Mouse (Mus musculus): Measurements from ENCODE around the gene Got2.

Gene Got2

GRCm38 (mm10) chr8:95888285-95889136 is at the start of gene Got2:
Gene Got2 (minus strand): TSS chr8:95888547.
- peak; percentile 79 for DNase-seq (ENCODE audit: low spot score)

- no peak for DNase-seq (ENCODE audit: low spot score)
Observed at GRCm38 (mm10) chr8:95932841-95933240, 44.5 kb upstream of the Got2 start.

- DNase-seq (ENCODE audit: low spot score) = no peak
Observed at GRCm38 (mm10) chr8:95929821-95930220, 41.5 kb upstream of the Got2 start.

GRCm38 (mm10) chr8:95916106-95916505 is 27.8 kb upstream of the Got2 start:
- DNase-seq (ENCODE audit: low spot score) = no peak

DNA sequence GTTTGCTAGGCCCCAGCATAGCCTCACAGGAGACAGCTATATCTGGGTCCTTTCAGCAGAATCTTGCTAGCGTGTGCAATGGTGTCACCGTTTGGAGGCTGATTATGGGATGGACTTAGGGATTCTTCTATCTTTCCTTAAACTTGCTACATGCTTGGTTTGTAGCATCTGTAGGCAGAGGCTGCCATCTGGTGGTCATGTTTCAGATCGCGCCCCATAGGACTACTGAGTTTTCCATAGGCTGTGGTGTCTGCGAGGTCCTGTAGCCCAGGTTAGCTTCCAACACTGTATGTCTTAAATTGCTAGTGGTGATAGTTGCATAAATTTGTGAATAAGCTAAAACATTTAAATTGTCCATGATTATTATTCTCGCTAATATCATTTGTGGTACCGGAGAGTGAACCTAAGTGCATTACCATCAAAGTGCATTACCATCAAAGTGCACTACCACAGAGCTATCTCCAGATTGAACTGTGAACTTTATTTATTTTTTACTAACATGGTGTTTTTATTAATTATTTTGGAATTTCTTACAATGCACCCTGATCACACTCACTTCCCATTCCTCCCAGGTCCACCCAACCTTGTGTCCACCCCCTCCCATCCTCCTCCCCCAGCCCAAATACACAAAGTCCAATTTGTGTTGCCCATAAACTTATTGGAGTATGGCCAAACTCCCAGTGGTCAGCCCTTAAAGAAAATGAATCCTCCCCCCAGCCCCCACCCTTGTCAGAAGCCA is 26.7 kb upstream of the Got2 start:
- peak; percentile 79 for DNase-seq (ENCODE audit: low spot score)

DNA sequence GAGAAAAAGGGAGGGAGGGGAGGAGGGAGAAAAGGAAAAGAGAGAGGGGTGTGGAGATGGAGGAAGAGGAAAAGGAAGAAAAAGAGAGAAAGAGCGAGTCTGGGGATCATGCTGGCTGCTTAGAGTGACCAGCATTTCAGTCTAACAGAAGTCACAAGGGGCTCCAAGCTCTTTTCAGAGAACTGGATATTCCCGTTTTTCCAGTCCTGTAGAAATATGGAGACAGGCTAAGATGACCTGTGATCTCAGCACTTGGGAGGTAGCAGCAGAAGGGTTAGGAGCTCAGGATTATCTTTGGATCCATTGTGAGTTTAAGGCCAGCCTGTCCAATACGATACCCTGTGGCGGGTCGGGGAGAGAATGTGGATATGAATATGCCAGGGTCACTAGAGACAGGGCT is 22.9 kb upstream of the Got2 start:
- no peak for DNase-seq (ENCODE audit: low spot score)

DNA sequence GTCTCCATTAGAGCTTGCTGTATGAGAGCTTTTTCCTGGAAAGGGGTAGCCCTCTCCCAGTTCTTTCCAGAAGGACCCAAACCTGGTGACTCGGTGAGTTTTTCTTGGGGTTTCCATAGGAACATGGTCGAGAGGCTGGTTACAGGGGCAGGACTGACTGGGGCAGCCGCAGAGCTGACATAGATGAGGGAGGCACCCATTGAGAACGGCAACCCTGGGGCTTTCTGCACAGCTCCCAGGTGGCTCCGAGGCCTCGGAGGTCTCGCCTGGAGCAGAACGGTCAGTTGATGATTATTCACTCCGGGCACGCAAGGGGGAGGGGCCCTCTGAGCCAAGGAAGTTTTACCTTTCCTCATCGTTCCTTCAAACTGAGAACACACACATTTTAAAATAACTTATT is 19.5 kb upstream of the Got2 start:
- no peak for DNase-seq (ENCODE audit: low spot score)

DNA sequence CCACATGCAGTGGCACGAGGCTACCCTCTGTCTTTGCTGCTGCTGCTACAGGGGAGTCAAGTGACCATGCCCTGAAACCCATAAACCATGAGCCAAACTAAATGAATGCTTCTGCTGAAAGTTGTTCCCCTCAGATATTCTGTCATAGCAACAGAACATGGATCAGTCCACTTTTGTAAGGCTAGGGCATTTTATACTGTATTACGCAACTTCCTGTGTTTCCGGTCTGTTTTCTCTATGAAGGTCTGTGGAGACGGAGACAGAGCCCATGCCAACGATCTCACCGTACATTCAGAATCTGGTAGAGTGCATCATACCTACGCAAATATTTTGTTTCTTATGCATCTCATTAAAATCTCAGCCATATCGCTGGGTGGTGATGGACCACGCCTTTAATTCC is 18.4 kb upstream of the Got2 start:
- no peak for DNase-seq (ENCODE audit: low spot score)

DNA sequence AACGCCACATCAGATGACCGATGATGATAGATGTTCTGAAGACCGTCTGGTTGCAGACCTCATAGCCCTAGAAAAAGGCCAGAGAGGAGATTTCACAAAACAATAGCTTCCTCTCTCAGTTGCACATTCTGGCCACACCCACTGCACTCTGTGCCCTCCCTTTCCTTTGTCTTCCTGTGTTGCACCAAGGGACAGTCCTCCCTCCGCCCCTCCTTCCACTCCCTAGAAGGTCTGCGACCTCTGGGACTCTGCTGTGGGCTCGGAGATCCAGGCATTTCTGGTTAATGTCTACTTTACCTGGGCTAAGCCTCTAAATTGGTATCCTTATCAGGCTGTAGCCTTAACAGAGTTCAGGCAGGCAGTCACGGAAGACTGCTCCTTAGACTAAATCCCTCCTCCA is 13.5 kb upstream of the Got2 start:
- no peak for DNase-seq (ENCODE audit: low spot score)

- DNase-seq (ENCODE audit: low spot score) = no peak
Observed at GRCm38 (mm10) chr8:95893701-95894100, 5.4 kb upstream of the Got2 start.

DNA sequence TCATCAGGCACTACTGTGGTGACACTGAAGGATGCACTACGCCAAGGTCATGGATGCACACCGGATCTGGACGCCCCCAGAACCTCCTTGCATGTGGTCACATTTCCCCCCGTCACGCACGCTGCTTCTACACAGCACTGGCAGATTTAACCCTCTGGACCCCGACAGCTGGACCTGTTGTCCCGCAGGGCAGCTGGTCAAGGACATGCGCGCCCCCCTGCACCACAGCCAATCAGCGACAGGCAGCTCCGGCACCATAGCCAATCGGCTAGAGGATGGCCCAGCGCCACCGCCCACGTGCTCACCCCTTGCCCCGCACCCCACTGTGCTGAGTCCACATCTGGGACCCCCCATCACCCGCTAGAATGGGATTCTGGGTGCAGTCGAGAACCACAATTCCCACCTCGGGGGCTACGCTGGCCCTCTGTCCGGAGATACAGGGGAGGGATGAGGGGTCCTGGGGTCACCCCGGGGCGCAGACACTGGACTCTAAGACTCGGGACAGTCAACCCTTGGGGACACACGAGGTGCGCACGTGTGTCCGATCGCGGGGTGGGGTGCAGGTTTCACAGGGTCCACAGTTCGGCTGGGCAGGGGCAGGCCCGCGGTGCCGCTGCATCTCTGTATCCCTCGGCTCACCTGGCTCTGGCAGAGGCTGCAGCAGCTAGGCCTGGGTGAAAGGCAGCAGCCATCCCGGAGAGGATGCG is 616 bp downstream of the Got2 start:
- DNase-seq (ENCODE audit: low spot score) = peak; percentile 49

GRCm38 (mm10) chr8:95886647-95887577 is 1.4 kb downstream of the Got2 start:
- no peak for DNase-seq (ENCODE audit: low spot score)

DNA sequence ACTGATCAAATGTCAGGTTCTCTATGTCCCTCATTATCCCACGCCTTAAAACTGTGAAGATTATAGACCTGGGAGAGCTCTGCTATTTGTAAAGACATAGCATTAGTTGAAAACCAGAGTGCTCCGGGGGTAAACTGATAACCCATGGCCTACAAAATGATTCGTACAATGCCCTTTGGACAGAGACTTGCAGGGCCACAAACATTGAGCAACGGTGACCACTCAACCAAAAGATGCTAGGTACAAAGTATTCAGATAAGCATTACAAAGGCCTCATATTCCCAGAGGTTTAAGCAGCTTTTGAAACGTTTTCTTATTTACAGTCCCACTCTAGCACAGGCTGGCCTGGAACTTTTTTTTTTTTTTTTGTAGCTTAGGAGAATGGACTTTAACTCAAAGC is 2.4 kb downstream of the Got2 start:
- no peak for DNase-seq (ENCODE audit: low spot score)

DNA sequence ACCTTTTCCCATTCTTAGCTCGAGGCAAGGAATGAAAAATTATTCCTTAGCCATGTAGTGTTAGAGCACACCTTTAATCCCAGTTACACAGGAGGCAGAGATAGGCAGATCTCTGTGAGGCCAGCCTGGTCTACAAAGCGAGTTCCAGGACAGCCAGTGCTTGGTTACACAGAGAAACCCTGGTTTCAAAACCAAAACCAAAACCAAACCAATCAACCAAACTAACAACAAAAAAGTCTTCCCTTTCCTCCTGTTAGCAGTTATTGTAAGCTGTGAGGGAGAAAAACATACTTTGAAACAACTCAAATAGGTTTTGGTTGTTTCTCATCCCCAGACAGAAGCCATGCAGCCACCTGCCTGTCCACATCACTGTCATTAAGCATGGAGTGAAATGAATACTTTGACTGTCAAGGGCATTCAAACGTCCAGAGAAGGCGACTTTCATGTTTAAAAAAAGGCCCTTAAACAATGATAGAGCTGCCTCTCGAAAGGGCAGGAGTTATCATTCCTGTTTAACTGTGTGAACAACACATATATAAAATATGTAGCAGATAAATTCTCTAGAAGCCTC is 3.0 kb downstream of the Got2 start:
- DNase-seq (ENCODE audit: low spot score) = no peak

GRCm38 (mm10) chr8:95884491-95884890 is 3.9 kb downstream of the Got2 start:
- no peak for DNase-seq (ENCODE audit: low spot score)

GRCm38 (mm10) chr8:95882191-95882590 is 6.2 kb downstream of the Got2 start:
- DNase-seq (ENCODE audit: low spot score) = no peak

DNA sequence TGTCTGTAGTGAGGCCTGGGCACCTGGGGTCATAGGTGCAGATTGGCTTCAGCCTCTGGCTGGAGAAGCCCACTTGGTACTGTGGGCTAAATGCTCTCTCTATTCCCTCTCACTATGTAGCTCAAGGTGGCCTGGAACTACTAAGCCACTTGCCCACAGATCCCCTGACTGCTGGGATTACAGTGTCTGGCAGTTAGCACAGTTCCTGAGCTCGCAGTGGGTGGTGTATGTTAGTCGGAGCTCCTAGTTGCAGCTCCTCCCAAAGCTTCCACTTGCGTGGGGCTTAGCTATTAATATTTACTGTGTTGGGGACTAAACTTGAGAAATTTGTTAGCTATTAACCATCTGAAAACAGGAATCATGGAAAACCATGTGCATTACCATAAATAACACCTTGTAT is 6.8 kb downstream of the Got2 start:
- DNase-seq (ENCODE audit: low spot score) = no peak

GRCm38 (mm10) chr8:95879823-95880222 is 8.5 kb downstream of the Got2 start:
- no peak for DNase-seq (ENCODE audit: low spot score)

DNA sequence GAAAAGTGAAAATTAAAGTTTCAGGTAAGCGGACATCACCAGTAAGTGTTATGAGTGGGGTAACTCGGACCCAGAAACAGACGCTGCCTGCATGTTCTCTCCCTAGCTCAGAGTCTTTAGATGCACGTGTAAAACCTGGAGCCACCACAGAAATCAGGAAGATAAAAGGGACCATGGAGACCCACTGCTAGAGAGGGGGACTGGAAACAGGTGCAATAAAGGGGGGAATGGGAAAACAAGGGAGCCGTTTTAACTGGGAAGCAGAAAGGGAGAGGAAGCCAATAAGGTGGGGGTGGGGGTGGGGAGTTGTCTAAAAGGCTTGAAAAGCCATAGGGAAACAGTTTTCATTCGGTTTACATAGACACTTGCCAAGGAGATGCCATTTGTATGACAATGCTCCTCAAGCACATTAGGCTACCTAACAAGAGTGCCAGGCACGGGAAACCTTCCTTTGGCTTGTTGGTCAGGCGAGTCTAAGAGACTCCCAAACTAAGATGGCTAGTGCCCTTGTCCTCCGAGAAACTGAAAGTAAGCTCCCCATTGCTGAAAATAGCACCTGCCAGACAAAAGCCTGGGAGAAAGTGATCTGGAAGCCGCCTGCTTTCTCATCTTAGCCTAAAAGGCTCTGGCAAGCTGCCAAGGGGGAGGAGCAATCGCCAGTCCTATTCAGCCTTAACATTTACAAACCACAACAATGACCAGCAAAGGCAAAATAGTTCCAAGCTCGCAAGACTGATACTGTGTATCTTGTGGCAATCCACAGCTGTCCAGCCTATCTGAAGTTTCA is 10.0 kb downstream of the Got2 start:
- no peak for DNase-seq (ENCODE audit: low spot score)

- DNase-seq (ENCODE audit: low spot score) = no peak
Observed at GRCm38 (mm10) chr8:95875270-95875669, 13.1 kb downstream of the Got2 start.

DNA sequence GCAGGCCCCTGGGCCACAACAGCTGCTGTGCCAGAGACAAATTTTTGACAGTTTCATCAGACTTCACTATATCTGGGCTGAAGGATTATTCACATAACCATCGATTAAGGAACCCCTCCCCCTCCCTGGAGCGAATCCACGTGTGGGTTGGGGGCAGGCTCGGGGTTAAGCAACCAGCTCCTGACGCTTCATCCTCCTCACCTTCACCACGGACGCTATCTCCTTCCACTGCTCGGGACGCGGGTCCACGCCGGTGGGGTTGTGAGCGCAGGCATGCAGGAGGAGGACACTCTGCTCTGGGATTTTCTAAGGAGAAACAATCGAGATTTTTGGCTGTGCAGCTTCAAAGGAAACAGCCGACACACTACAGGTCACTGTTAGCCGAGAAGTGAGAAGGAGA is 16.7 kb downstream of the Got2 start:
- DNase-seq (ENCODE audit: low spot score) = no peak

All from layer of hippocampus, adult 9-10 months (tissue).